Mouse (Mus musculus): ENCODE data around the gene Traip.

- TF ChIP-seq CTCF (IDR thresholded peaks at IDR 0.05; ENCODE audit: low read depth) (no peak), EP300 (IDR thresholded peaks at IDR 0.05; ENCODE audit: low read depth) (no peak)
Measured at GRCm38 (mm10) chr9:108003531-108003890, 53.6 kb downstream of the Traip start.
